Mouse (Mus musculus) cerebellum, postnatal 36 days (tissue): Measurements from ENCODE around the gene Neurog1.
A peak's percentile ranks its signal among the peaks of the same experiment; 100 is the strongest.

ENCODE experiments used
- DNase-seq, 2 experiments: peaks; one replicate each; pipeline ENCODE4 v3.0.0; 2021 to 2022; ENCODE audit warnings: mixed read lengths in 2 of 2

Gene Neurog1

GRCm38 (mm10) chr13:56251924-56252619 lies at the start of gene Neurog1:
Neurog1 (minus strand) TSS chr13:56252163.
- DNase-seq = peak in 1 of 2 experiments; percentile 10

- DNase-seq = no peak
Observed at GRCm38 (mm10) chr13:56299336-56299735, 47.4 kb upstream of the Neurog1 start.

GRCm38 (mm10) chr13:56296659-56297020 lies 44.7 kb upstream of the Neurog1 start:
- peak; percentile 10 for DNase-seq

GRCm38 (mm10) chr13:56295943-56296658 lies 44.1 kb upstream of the Neurog1 start, which contains the start of gene Cxcl14:
Cxcl14 (minus strand) TSS chr13:56296551.
- peak; percentile 3 to 11 for DNase-seq

GRCm38 (mm10) chr13:56295586-56295942 lies 43.6 kb upstream of the Neurog1 start:
- no peak for DNase-seq

- no peak for DNase-seq
Observed at GRCm38 (mm10) chr13:56294908-56295307, 42.9 kb upstream of the Neurog1 start.

GRCm38 (mm10) chr13:56289998-56290397 lies 38.0 kb upstream of the Neurog1 start:
- no peak for DNase-seq

- no peak for DNase-seq
Observed at GRCm38 (mm10) chr13:56289261-56289660, 37.3 kb upstream of the Neurog1 start.

- no peak for DNase-seq
Observed at GRCm38 (mm10) chr13:56288601-56289000, 36.6 kb upstream of the Neurog1 start.

GRCm38 (mm10) chr13:56287091-56287490 lies 35.1 kb upstream of the Neurog1 start:
- no peak for DNase-seq

- DNase-seq = no peak
Observed at GRCm38 (mm10) chr13:56283321-56283720, 31.4 kb upstream of the Neurog1 start.

GRCm38 (mm10) chr13:56280356-56280755 lies 28.4 kb upstream of the Neurog1 start:
- DNase-seq = no peak

GRCm38 (mm10) chr13:56279439-56279838 lies 27.5 kb upstream of the Neurog1 start:
- DNase-seq = peak; percentile 80 to 87

GRCm38 (mm10) chr13:56275171-56275570 lies 23.2 kb upstream of the Neurog1 start:
- DNase-seq = no peak

GRCm38 (mm10) chr13:56270124-56270523 lies 18.2 kb upstream of the Neurog1 start:
- DNase-seq = no peak

- DNase-seq = no peak
Observed at GRCm38 (mm10) chr13:56267396-56267795, 15.4 kb upstream of the Neurog1 start.

- peak in 1 of 2 experiments; percentile 13 for DNase-seq
Observed at GRCm38 (mm10) chr13:56266435-56266834, 14.5 kb upstream of the Neurog1 start.

- DNase-seq = no peak
Observed at GRCm38 (mm10) chr13:56265661-56266060, 13.7 kb upstream of the Neurog1 start.

GRCm38 (mm10) chr13:56262269-56262668 lies 10.3 kb upstream of the Neurog1 start:
- no peak for DNase-seq

- no peak for DNase-seq
Observed at GRCm38 (mm10) chr13:56260344-56260780, 8.4 kb upstream of the Neurog1 start.

- no peak for DNase-seq
Observed at GRCm38 (mm10) chr13:56259926-56260250, 7.9 kb upstream of the Neurog1 start.

GRCm38 (mm10) chr13:56259021-56259925 lies 7.3 kb upstream of the Neurog1 start:
- no peak for DNase-seq
